Mouse (Mus musculus) spleen, adult 2 months (tissue): ENCODE measurements around the gene Cox7a2.

Source experiments
- CTCF ChIP-seq: fragments of 200-500 bp; IDR thresholded peaks from 2 replicates; pipeline ENCODE4 v1.5.1; 2011; ENCODE audit warnings: mild to moderate bottlenecking, inconsistent platforms; ENCODE audit not compliant: insufficient read depth, insufficient read length, insufficient replicate concordance; ENCODE audit errors: extremely low read depth
- POLR2A ChIP-seq: fragments of 200-500 bp; IDR thresholded peaks from 2 replicates; pipeline ENCODE4 v1.6.1; 2011; ENCODE audit warnings: low read depth, low read length, inconsistent platforms

DNA sequence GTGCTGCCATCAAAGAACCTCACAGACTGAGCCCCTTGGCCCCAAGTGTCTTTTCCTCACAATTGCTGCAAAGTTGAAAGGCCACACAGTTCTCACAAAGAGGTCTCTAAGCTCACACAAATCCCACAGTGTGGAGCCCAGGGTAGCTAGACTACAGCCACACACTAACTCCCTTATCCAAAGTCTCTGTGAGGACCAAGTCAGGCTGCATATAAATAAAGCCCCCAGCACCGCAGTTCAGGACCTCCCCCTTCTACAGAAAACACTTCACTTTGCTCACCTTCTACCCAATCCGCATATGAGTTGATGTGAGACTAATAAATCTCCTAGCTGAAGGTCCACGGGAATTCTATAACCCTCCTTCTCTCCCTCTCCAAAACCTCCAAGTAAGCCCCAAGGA is 24.8 kb upstream of the Cox7a2 start:
- TF ChIP-seq CTCF (no peak), POLR2A (no peak)
